Comparison of ENCODE assay signal across 1 mouse cellular context in genomic region chr11:119086144-119086971, GRCm38 (mm10).
TF ChIP-seq lines count a peak whose summit lies in the region.

Gene Cbx4 (minus strand): TSS chr11:119086221.

TF ChIP-seq in CH12.LX, 34 proteins besides CTCF, POLR2A, EP300 and RAD21 (continued from another document):
- TF ChIP-seq CHD2 (IDR thresholded peaks at IDR 0.05; ENCODE audit: low read length) (no peak), ELF1 (IDR thresholded peaks at IDR 0.05; ENCODE audit: low read depth, low read length) (peak; percentile 56; the same call in 1 of the 2 replicates), MYC (IDR thresholded peaks at IDR 0.05; ENCODE audit: low read depth, low read length) (no peak), RCOR1 (conservative IDR thresholded peaks at IDR 0.05; ENCODE audit: low read depth, low read length) (no peak; the same call in 1 of the 2 replicates), SIN3A (IDR thresholded peaks at IDR 0.05; ENCODE audit: low read length) (peak; percentile 57), PAX5 (IDR thresholded peaks at IDR 0.05; ENCODE audit: low read length) (no peak), ZMIZ1 (IDR thresholded peaks at IDR 0.05; ENCODE audit: low read depth, low read length) (peak; percentile 95), KAT2A (IDR thresholded peaks at IDR 0.05; ENCODE audit: insufficient replicate concordance, low read length) (0 out of 2 replicates have a peak, but pooled peaks have one; percentile 35), TBP (conservative IDR thresholded peaks at IDR 0.05; ENCODE audit: low read depth, low read length) (peak; percentile 67; the same call in 1 of the 2 replicates)
